Comparison of ENCODE assay signal across 17 mouse cellular contexts in the genomic region with DNA sequence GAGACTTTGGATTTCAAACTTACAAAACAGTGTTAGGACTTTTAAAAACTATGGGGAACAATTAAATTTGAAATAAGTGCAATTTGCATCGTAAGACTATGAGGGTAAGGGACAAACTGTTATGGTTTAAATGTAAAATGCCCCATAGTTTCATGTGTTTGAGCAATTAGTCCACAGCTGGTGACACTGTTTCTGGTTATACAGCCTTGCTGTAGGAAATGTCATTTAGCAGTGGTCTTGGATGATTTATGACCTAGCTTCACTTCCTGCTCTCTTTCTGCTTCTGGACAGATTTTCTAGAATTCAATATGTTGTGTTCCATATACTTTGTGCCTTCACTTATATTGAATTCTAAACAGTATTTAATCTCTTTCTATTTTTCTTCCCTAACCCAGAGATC.
"Had no signal": no experiment of that assay in that cellular context is flagged by ENCODE, and none has a peak within 500 bp of the region (broad histone marks: within the 10 kb centered on the region; RNA-seq: fewer than 3 reads in every experiment).

No protein-coding gene starts in this region.

- H3K27ac ChIP-seq: neural tube, embryonic 12.5 days; neural tube, embryonic 13.5 days; neural tube, embryonic 15.5 days; stomach, embryonic 15.5 days; stomach, postnatal 0 days had no signal

- DNase-seq: retina, postnatal 1 day; right cerebral cortex, adult 18-20 months; right cerebral cortex, postnatal 14 days; right cerebral cortex, postnatal 25 days; right cerebral cortex, postnatal 4 days; spleen, adult 18-20 months; thymus, adult 18-20 months; thymus, adult 2 months; thymus, postnatal 14 days; thymus, postnatal 25 days; thymus, postnatal 36 days; thymus, postnatal 4 days had no signal

- H3K4me3 ChIP-seq: neural tube, embryonic 12.5 days; neural tube, embryonic 13.5 days; neural tube, embryonic 15.5 days; stomach, embryonic 15.5 days had no signal
